Mouse (Mus musculus): ENCODE results near the gene Fam228a.
A peak's percentile ranks its signal among the peaks of the same experiment; 100 is the strongest.
"Not testable (repeated sequence)": the region's sequence is repeated elsewhere in the genome, so short reads cannot be mapped to it uniquely, and the experiment has no call there.

The Fam228a gene

DNA sequence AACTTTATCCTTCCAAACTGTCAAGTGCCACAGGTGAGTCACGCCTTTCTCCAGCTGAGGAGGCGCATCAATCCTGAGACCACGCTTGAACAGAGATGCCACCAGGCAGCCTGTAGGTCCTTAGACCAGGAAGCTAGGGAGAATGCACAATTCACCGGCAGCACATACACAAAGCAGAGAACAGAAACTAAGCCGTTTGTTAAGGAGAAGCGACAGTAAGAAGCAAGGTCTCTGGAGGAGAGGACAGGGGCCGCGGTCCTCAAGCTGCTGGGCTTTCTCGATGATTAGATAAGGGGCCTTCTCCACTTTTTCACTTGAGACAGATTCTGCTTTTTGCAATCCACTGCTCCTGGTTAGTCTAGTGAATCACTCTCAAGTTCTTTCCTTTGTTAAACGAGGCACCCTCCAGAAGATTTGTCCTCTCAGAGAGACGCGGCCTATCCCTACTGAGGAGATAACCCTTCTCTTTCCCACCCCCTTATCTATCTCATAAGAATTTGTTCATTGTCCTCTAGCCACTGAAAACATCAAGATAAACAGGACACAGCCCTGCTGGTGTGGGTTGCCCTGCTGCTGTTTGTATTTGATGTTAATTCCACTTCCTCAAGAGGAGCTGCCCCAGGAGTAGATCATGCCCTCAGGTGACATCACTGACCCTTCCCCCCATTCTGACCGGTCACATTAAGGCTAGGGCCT, 19.0 kb downstream of the Fam228a start:
- DNase-seq (ENCODE audit: low read depth, low spot score) = no peak

DNA sequence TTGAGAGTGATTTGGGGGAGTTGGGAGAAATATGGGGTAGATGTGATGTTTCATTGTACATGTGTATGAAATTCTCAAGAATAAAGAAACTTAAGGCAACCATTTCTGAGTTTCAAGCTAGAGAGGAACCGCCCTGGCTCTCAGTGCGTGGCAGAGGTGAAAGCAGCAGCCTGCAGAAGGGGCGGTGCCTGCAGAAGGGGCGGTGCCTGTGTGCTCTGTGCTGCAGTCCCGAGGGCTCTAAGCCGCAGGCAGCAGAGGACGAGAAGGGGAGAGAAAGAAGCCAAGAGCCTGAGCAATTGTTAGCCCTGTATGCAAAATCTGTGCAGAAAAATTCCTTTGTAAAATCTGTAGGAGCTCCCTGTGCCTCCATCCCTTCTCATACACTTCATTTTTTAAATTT, 20.8 kb downstream of the Fam228a start:
- DNase-seq (ENCODE audit: low read depth, low spot score) = no peak

- DNase-seq (ENCODE audit: low read depth, low spot score) = no peak
Observed at GRCm38 (mm10) chr12:4715606-4716005, 22.6 kb downstream of the Fam228a start.

GRCm38 (mm10) chr12:4713361-4713760, 24.9 kb downstream of the Fam228a start:
- DNase-seq (ENCODE audit: low read depth, low spot score) = no peak

- no peak for DNase-seq (ENCODE audit: low read depth, low spot score)
Observed at GRCm38 (mm10) chr12:4709926-4710325, 28.3 kb downstream of the Fam228a start.

- DNase-seq (ENCODE audit: low read depth, low spot score) = no peak
Observed at GRCm38 (mm10) chr12:4708881-4709604, 29.2 kb downstream of the Fam228a start.

GRCm38 (mm10) chr12:4708296-4708695, 29.9 kb downstream of the Fam228a start:
- no peak for DNase-seq (ENCODE audit: low read depth, low spot score)

GRCm38 (mm10) chr12:4707488-4708017, 30.7 kb downstream of the Fam228a start:
- DNase-seq (ENCODE audit: low read depth, low spot score) = no peak

- DNase-seq (ENCODE audit: low read depth, low spot score) = no peak
Observed at GRCm38 (mm10) chr12:4706901-4707300, 31.3 kb downstream of the Fam228a start.

DNA sequence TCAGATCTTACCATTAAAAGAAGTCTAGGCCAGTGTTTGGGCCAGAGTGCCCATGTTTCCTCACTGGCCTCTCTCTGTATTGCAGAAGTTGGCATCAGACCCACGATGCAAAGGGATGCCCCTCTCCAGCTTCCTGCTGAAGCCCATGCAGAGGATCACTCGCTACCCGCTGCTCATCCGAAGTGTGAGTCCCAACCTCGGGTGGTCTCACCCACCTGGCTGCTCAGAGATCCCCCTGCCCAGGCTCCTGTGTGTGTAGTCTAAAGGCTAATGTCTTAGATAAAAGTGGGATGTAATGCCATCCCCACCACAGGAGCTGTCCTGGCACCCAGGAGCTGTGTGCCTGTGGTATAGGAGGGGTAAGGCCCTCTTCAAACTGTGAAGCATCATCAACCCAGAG, 32.1 kb downstream of the Fam228a start:
- DNase-seq (ENCODE audit: low read depth, low spot score) = no peak

- DNase-seq (ENCODE audit: low read depth, low spot score) = not testable (repeated sequence)
Observed at GRCm38 (mm10) chr12:4705626-4706025, 32.6 kb downstream of the Fam228a start.

DNA sequence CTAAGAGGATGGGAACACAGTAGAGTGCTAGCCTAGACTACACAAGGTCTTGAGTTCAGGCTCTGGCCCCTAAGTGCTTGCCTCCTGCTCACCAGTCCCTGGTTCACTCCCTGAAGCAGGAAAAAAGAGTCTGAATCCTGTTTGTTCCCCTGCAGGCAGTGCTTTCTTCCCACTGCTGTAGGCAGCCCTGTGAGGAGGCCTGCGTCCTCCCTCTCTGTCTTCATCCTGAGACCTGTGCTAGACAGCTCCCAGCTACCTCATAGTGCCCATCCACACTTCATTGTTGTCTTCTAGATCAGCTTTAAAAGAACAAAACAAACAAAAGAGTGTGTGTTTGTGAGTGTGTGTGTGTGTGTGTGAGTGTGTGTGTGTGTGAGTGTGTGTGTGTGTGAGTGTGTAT, 43.7 kb downstream of the Fam228a start:
- DNase-seq (ENCODE audit: low read depth, low spot score) = no peak

DNA sequence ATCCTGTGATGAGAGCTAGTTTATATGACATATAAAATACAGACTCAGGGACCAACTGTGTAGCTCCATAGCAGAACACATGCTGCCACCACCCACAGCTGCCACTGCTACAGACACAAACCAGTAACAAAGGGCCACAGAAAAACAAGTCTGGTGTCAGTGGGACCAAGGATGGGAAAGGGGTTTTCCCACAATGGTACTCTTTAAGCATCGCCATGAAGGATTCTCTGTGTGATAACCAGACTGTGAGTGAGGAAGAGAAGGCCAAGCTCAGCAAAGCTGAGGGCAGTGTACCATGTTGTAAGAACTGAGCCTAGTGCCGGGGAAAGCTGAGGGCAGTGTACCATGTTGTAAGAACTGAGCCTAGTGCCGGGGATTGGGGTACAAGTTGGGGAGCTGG, 47.0 kb downstream of the Fam228a start:
- DNase-seq (ENCODE audit: low read depth, low spot score) = peak; percentile 45

GRCm38 (mm10) chr12:4689341-4689740, 48.9 kb downstream of the Fam228a start:
- no peak for DNase-seq (ENCODE audit: low read depth, low spot score)

GRCm38 (mm10) chr12:4688386-4688785, 49.8 kb downstream of the Fam228a start:
- no peak for DNase-seq (ENCODE audit: low read depth, low spot score)

- DNase-seq (ENCODE audit: low read depth, low spot score) = peak; percentile 78
Observed at GRCm38 (mm10) chr12:4685441-4685840, 52.8 kb downstream of the Fam228a start.

GRCm38 (mm10) chr12:4679971-4680370, 58.3 kb downstream of the Fam228a start:
- peak; percentile 94 for DNase-seq (ENCODE audit: low read depth, low spot score)

GRCm38 (mm10) chr12:4676336-4676735, 61.9 kb downstream of the Fam228a start:
- DNase-seq (ENCODE audit: low read depth, low spot score) = peak; percentile 17

GRCm38 (mm10) chr12:4665675-4666037, 72.6 kb downstream of the Fam228a start:
- DNase-seq (ENCODE audit: low read depth, low spot score) = peak; percentile 19

- DNase-seq (ENCODE audit: low read depth, low spot score) = peak; percentile 74
Observed at GRCm38 (mm10) chr12:4664929-4665674, 73.1 kb downstream of the Fam228a start.

Measured in telencephalon, adult 2 months (tissue).